Comparison of ENCODE assay signal across 23 mouse cellular contexts in the genomic region with DNA sequence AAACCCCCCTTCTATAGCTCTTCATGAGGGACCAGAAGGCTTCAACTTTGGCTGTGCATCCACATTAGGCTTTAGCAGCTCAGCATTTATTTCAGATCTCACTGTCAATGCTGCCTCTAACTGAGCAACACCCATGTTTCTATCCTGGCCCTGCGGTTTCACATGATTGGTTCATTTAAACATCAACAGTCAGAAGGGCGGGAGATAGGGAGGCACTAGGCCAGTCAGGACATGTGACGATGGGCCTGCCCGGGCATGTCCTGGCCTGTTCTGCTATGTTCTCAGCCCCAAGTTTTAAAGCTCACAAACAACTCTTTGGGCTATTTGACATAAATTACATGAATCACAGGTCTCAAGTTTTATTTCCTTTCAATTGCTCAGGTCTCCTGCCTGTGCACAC. TPM values are rescaled to one million over a fixed set of nuclear protein-coding genes. Genes with fewer than 3 reads are reported as not detected.
A peak's percentile ranks its signal among the peaks of the same experiment; 100 is the strongest.
DNase-seq lines count a peak whose midpoint lies in the region; ATAC-seq and TF ChIP-seq lines count a peak whose summit lies in the region.
"Not testable (repeated sequence)": the region's sequence is repeated elsewhere in the genome, so short reads cannot be mapped to it uniquely, and the experiment has no call there.
"Had no signal": no experiment of that assay in that cellular context is flagged by ENCODE, and none has a peak within 500 bp of the region (broad histone marks: within the 10 kb centered on the region; RNA-seq: fewer than 3 reads in every experiment).

No protein-coding gene starts in this region.

- not testable (repeated sequence) for H3K4me1 ChIP-seq in ES-Bruce4 (ENCODE audit: control insufficient read depth, insufficient read depth, low read length); kidney, embryonic 16.5 days (ENCODE audit: insufficient read depth, low read length)
- H3K4me1 ChIP-seq in bone marrow macrophage, adult 2 months (ENCODE audit: control insufficient read depth, insufficient read depth, low read length): peaks cover 20% of the 10 kb centered on the region

- DNase-seq in Patski (ENCODE audit: low read depth, low spot score): not testable (repeated sequence)
- peak; percentile 46 for DNase-seq in kidney, adult 11 months
- peak; percentile 35 to 43 for DNase-seq in kidney, adult 8-10 months

- POLR2A ChIA-PET in Patski (lab: Charles Lee): not testable (repeated sequence)

- ATAC-seq in Patski: peak; percentile 48
- peak; percentile 76 for ATAC-seq in kidney, embryonic 16.5 days (ENCODE audit: low FRiP score, low TSS enrichment)

- H3K4me2 ChIP-seq in kidney, embryonic 16.5 days (replicated peaks; ENCODE audit: low read depth, low read length): not testable (repeated sequence)

- H3K36me3 ChIP-seq in ES-Bruce4 (ENCODE audit: control insufficient read depth, insufficient read depth, low read length, poor library complexity, severe bottlenecking); kidney, embryonic 16.5 days (ENCODE audit: insufficient read depth, low read length); macrophage (ENCODE audit: inconsistent target): not testable (repeated sequence)

- not testable (repeated sequence) for H3K27me3 ChIP-seq in ES-Bruce4 (ENCODE audit: control insufficient read depth, insufficient read depth, low read length, poor library complexity, severe bottlenecking); Patski; kidney, embryonic 16.5 days (ENCODE audit: insufficient read depth, low read length)

- TF ChIP-seq POLR2A in ES-Bruce4 (IDR thresholded peaks at IDR 0.05; ENCODE audit: insufficient read depth, low read length); bone marrow macrophage, adult 2 months (IDR thresholded peaks at IDR 0.05; ENCODE audit: borderline replicate concordance, low read depth, low read length): not testable (repeated sequence)

- H3K4me3 ChIP-seq in ES-Bruce4 (ENCODE audit: low read depth, low read length); bone marrow macrophage, adult 2 months (ENCODE audit: insufficient read depth, low read length); kidney, embryonic 16.5 days (ENCODE audit: low read length); macrophage (ENCODE audit: inconsistent target): not testable (repeated sequence)

- H3K9me3 ChIP-seq in ES-Bruce4 (replicated peaks; ENCODE audit: control insufficient read depth, insufficient read depth, low read length, poor library complexity, severe bottlenecking); kidney, embryonic 16.5 days (ENCODE audit: low read length): not testable (repeated sequence)

- CTCF ChIA-PET in Patski (lab: Charles Lee): interaction anchor here (1.5 to 2.4 kb wide), 4 partner anchors 8 to 18 kb away, joined by 3 to 8 read pairs (median 6); no protein-coding TSS in a partner anchor

- in situ Hi-C loops in Patski (cut with MboI; ENCODE audit: low pct_unique_long_range_greater_than_20kb): not testable (repeated sequence)

- H3K27ac ChIP-seq in ES-Bruce4 (ENCODE audit: insufficient read depth, low read length) (peak overlapping the region; percentile 67), macrophage (peak overlapping the region; percentile 46; the same call in 1 of the 2 replicates)
- H3K27ac ChIP-seq in bone marrow macrophage, adult 2 months (ENCODE audit: insufficient read depth, low read depth, low read length): peak overlapping the region; percentile 74
- H3K27ac ChIP-seq in kidney, embryonic 16.5 days (ENCODE audit: low read length): not testable (repeated sequence)

- H3K79me2 ChIP-seq in macrophage (ENCODE audit: inconsistent target): not testable (repeated sequence)

- H3K9ac ChIP-seq in ES-Bruce4 (ENCODE audit: low read depth, poor library complexity, severe bottlenecking); kidney, embryonic 16.5 days (replicated peaks; ENCODE audit: low read length): not testable (repeated sequence)

- 73% methylated on average over 4 of the region's 4 CpGs for WGBS in kidney, embryonic 16.5 days
- WGBS in macrophage (ENCODE audit: missing documents): 80% methylated on average over 1 of the region's 4 CpGs

- TF ChIP-seq CTCF in ES-Bruce4 (IDR thresholded peaks at IDR 0.05; ENCODE audit: low read depth, low read length); Patski (IDR thresholded peaks at IDR 0.05); bone marrow macrophage, adult 2 months (IDR thresholded peaks at IDR 0.05; ENCODE audit: low read depth, low read length): not testable (repeated sequence)

- TF ChIP-seq EP300 in ES-Bruce4 (IDR thresholded peaks at IDR 0.05; ENCODE audit: insufficient read depth, low read depth, low read length): not testable (repeated sequence)

RNA-seq across cellular contexts. Expression of a gene that starts 26.1 kb away (rescaled TPM):
- polyA plus RNA-seq in ES-Bruce4 (2011; ENCODE audit: insufficient read depth, insufficient read length, low read depth, missing spikeins) (not detected in 2 replicates), Patski (2021) (not detected), macrophage (2018) (not detected in 3 replicates)
- not detected in 2 replicates for polyA plus RNA-seq in bone marrow macrophage, adult 2 months (2012; ENCODE audit: insufficient read depth, insufficient read length, missing spikeins)
- not detected in 2 replicates for polyA plus RNA-seq in kidney, embryonic 16.5 days (2015; fragmentation: Nextera tagmentation; extraction: Ambion mirVana)
- not detected for total RNA-seq in macrophage (2018; cell fraction: chromatin; rRNA removed)
- total RNA-seq in macrophage (2018; cell fraction: cytosol; rRNA removed): not detected
- total RNA-seq in macrophage (2018; cell fraction: nucleus; rRNA removed): not detected
- total RNA-seq: adrenal gland, adult 2 months; adrenal gland, postnatal 14 days; gastrocnemius, adult 18-20 months; gastrocnemius, postnatal 10 days; gastrocnemius, postnatal 36 days; granulocyte monocyte progenitor cell, adult 5-6 weeks; heart, adult 2 months; heart, postnatal 14 days; heart, postnatal 4 days; MEL had no signal
- polyA plus RNA-seq: embryonic facial prominence, embryonic 10.5 days; erythroblast, embryonic 14.5 days; heart, adult 2 months; heart, embryonic 10.5 days; heart, embryonic 13.5 days; heart, embryonic 16.5 days; intestine, embryonic 14.5 days had no signal
